Mouse (Mus musculus): ENCODE measurements at regions not wholly inside any gene's neighbourhood (a gene's known extent, or its start where the extent isn't known, plus 50 kb on each side); places are given as distances from the start of the nearest gene placed in this dataset.
A peak's percentile ranks its signal among the peaks of the same experiment; 100 is the strongest.

DNA sequence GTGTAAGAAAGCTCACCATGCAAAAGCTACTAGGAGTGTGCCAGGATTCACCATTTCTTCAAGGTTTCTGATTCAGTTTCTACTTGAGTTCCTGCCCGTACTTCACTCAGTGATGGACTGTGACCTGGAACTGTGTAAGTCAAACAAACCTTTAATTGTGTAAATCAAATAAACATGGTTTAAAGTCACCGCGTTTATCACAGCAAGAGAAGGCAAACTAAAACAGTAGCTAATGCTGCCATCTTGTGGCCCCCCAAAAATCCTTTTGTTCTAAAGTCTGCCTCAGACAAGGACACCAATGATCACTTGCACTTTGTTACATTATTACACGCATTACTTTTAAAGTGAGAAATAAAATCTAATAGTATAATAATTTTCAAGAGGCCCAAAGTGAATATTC is 63.6 kb upstream of the Dcx start:
- DNase-seq = peak in 1 of 2 experiments; percentile 6

Data from lung, postnatal 4 days (tissue).